Mouse (Mus musculus) liver, adult 2 months (tissue): ENCODE measurements at regions not wholly inside any gene's neighbourhood (a gene's known extent, or its start where the extent isn't known, plus 50 kb on each side); places are given as distances from the start of the nearest gene placed in this dataset.

Experiments used
- CTCF ChIP-seq: fragments of 200-500 bp; IDR thresholded peaks from 2 replicates; pipeline ENCODE4 v1.5.1; 2011; ENCODE audit warnings: low read depth, low read length, control low read depth
- POLR2A ChIP-seq: fragments of 200-500 bp; IDR thresholded peaks from 2 replicates; pipeline ENCODE4 v1.6.1; 2011; ENCODE audit warnings: low read length, control low read depth; ENCODE audit not compliant: insufficient read depth; ENCODE audit errors: extremely low read depth

DNA sequence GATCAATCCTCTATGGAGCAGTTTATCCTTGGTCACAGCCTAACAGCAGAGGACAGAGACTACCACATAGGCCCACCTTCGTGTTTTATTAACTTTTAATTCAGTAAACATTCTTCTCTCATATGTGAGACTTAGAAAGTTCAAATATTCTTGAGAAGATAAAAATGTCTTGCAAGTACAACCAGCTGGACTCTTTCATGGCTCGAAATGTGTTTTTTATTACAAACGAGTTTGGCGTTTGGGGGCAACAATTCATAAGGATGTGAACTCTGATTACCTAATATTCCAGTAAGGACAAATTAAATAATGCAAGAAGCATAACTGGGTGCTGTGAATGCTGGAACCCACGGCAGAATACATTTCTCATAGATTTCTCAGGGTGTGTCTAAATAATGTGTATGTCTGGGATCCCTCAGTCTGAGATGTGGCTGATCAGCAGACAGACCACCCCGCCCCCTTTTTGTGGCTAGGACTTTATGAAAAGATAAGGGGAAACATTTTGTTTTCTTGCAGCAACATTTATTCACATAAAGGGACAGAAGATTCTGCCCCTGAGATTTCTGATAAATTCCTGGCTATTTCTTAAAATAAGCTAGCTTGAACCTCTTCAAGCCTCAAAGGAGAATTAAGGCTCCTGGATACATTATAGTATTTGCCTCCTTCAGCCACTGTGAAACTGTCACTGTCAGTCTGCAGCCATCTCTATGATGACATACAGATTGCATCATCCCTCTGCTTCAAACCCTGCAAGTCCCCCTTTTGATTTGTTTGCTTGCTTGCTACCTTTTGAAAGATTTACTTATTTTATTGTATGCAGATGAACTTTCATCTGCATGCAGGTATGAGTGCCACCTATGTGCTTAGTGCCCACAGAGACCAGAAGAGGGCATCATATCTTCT, 69.2 kb upstream of the Gucy1a1 start:
- no peak for TF ChIP-seq CTCF
- TF ChIP-seq POLR2A = no peak
